Mouse (Mus musculus) midbrain, embryonic 12.5 days (tissue): ENCODE measurements around the gene Atxn1. TPM values are rescaled to one million over a fixed set of nuclear protein-coding genes. Genes with fewer than 3 reads are reported as not detected.

ENCODE experiments used
- ATAC-seq: fragments of 200-750 bp; cut with Nextera tagmentation; 2 replicates; pipeline ENCODE4 v1.8.0; 2017; ENCODE audit warnings: low read depth, moderate TSS enrichment, moderate library complexity; ENCODE audit not compliant: low FRiP score
- H3K27ac ChIP-seq: fragments of 300-500 bp; sonication (generic); replicated peaks from 2 replicates; pipeline ENCODE4 v1.5.1; 2016; ENCODE audit warnings: mild to moderate bottlenecking
- H3K27me3 ChIP-seq: fragments of 300-500 bp; sonication (generic); 2 replicates; pipeline ENCODE4 v1.6.1; 2016; ENCODE audit warnings: mild to moderate bottlenecking
- H3K36me3 ChIP-seq: fragments of 300-500 bp; sonication (generic); 2 replicates; pipeline ENCODE4 v1.6.1; 2016
- H3K4me1 ChIP-seq: fragments of 300-500 bp; sonication (generic); 2 replicates; pipeline ENCODE4 v1.6.1; 2016
- H3K4me2 ChIP-seq: fragments of 300-500 bp; sonication (generic); replicated peaks from 2 replicates; pipeline ENCODE4 v1.6.1; 2016; ENCODE audit warnings: mild to moderate bottlenecking, moderate library complexity
- H3K4me3 ChIP-seq: fragments of 300-500 bp; sonication (generic); 2 replicates; pipeline ENCODE4 v1.5.1; 2016; ENCODE audit warnings: mild to moderate bottlenecking
- H3K9ac ChIP-seq: fragments of 300-500 bp; sonication (generic); replicated peaks from 2 replicates; pipeline ENCODE4 v1.6.1; 2016; ENCODE audit warnings: mild to moderate bottlenecking, moderate library complexity
- H3K9me3 ChIP-seq: fragments of 300-500 bp; sonication (generic); 2 replicates; pipeline ENCODE4 v1.6.1; 2016; ENCODE audit warnings: mild to moderate bottlenecking
- WGBS: fragments of 180-500 bp; shearing (Covaris S2); methylation state at CpG from one replicate; pipeline ENCODE4 v1.1.7; 2016; 5-methylcytosine and 5-hydroxymethylcytosine counted together
- polyA plus RNA-seq: library from polyadenylated mRNA; unstranded; fragments of >200 nt; fragmentation: Nextera tagmentation; extraction: Ambion mirVana; gene quantifications from 2 replicates; pipeline ENCODE4 v1.2.1, GENCODE M21; 2016

Atxn1 gene
- polyA plus RNA-seq, 1 experiment from 2014 or later, result 4.2 TPM

- H3K27me3 ChIP-seq, result peaks cover 12% of the 10 kb centered on the region; the same call in 1 of the 2 replicates
- no peak overlapping the region for H3K4me3 ChIP-seq
- H3K4me2 ChIP-seq, result no peak overlapping the region
- no peak overlapping the region for H3K9ac ChIP-seq
- H3K36me3 ChIP-seq, result no peaks in the 10 kb centered on the region
- no peaks in the 10 kb centered on the region for H3K9me3 ChIP-seq
- H3K27ac ChIP-seq, result no peak overlapping the region
- 94% methylated on average over 15 of the region's 15 CpGs for WGBS
- peaks cover 24% of the 10 kb centered on the region for H3K4me1 ChIP-seq
- ATAC-seq, result no peak
Measured at GRCm38 (mm10) chr13:45802620-45803410, 162.0 kb downstream of the Atxn1 start.

GRCm38 (mm10) chr13:45798248-45798647 is 166.6 kb downstream of the Atxn1 start:
- Histone ChIP-seq H3K36me3 (no peaks in the 10 kb centered on the region), H3K9me3 (no peaks in the 10 kb centered on the region), H3K4me1 (no peaks in the 10 kb centered on the region), H3K4me3 (no peak overlapping the region), H3K9ac (no peak overlapping the region), H3K4me2 (no peak overlapping the region), H3K27me3 (no peaks in the 10 kb centered on the region), H3K27ac (no peak overlapping the region)
- no peak for ATAC-seq
- WGBS, result 93% methylated on average over 4 of the region's 4 CpGs

GRCm38 (mm10) chr13:45797696-45798095 is 167.1 kb downstream of the Atxn1 start:
- no peak overlapping the region for H3K4me3 ChIP-seq
- WGBS, result 84% methylated on average over 6 of the region's 6 CpGs
- no peak for ATAC-seq

GRCm38 (mm10) chr13:45796286-45796685 is 168.5 kb downstream of the Atxn1 start:
- Histone ChIP-seq H3K27me3 (no peaks in the 10 kb centered on the region), H3K36me3 (no peaks in the 10 kb centered on the region), H3K4me1 (no peaks in the 10 kb centered on the region), H3K9ac (no peak overlapping the region), H3K4me3 (no peak overlapping the region), H3K9me3 (no peaks in the 10 kb centered on the region), H3K4me2 (no peak overlapping the region), H3K27ac (no peak overlapping the region)
- 88% methylated on average over 6 of the region's 6 CpGs for WGBS
- no peak for ATAC-seq

More at GRCm38 (mm10) chr13:45797696-45798095, 167.1 kb downstream of the Atxn1 start:
- Histone ChIP-seq H3K9me3 (no peaks in the 10 kb centered on the region), H3K27me3 (no peaks in the 10 kb centered on the region), H3K4me2 (no peak overlapping the region), H3K27ac (no peak overlapping the region), H3K4me1 (no peaks in the 10 kb centered on the region), H3K36me3 (no peaks in the 10 kb centered on the region), H3K9ac (no peak overlapping the region)

- Histone ChIP-seq H3K4me2 (no peak overlapping the region), H3K27ac (no peak overlapping the region), H3K9ac (no peak overlapping the region), H3K36me3 (no peaks in the 10 kb centered on the region), H3K27me3 (no peaks in the 10 kb centered on the region), H3K9me3 (no peaks in the 10 kb centered on the region), H3K4me1 (no peaks in the 10 kb centered on the region), H3K4me3 (no peak overlapping the region)
- 75% methylated on average over 3 of the region's 3 CpGs for WGBS
- no peak for ATAC-seq
Measured at GRCm38 (mm10) chr13:45793796-45794195, 171.0 kb downstream of the Atxn1 start.

GRCm38 (mm10) chr13:45786409-45786808 is 178.4 kb downstream of the Atxn1 start:
- WGBS, result 88% methylated on average over 7 of the region's 7 CpGs

GRCm38 (mm10) chr13:45783681-45784080 is 181.1 kb downstream of the Atxn1 start:
- Histone ChIP-seq H3K36me3 (no peaks in the 10 kb centered on the region), H3K27me3 (no peaks in the 10 kb centered on the region), H3K27ac (no peak overlapping the region), H3K4me1 (no peaks in the 10 kb centered on the region; the same call in 1 of the 2 replicates), H3K9ac (no peak overlapping the region), H3K9me3 (no peaks in the 10 kb centered on the region), H3K4me3 (no peak overlapping the region), H3K4me2 (no peak overlapping the region)
- no peak for ATAC-seq
- WGBS, result 83% methylated on average over 10 of the region's 10 CpGs

More at GRCm38 (mm10) chr13:45786409-45786808, 178.4 kb downstream of the Atxn1 start:
- Histone ChIP-seq H3K27ac (no peak overlapping the region), H3K27me3 (no peaks in the 10 kb centered on the region), H3K36me3 (no peaks in the 10 kb centered on the region), H3K9me3 (no peaks in the 10 kb centered on the region), H3K4me3 (no peak overlapping the region), H3K4me2 (no peak overlapping the region), H3K9ac (no peak overlapping the region), H3K4me1 (no peaks in the 10 kb centered on the region; the same call in 1 of the 2 replicates)
- no peak for ATAC-seq

- H3K4me3 ChIP-seq, result no peak overlapping the region
- H3K9me3 ChIP-seq, result no peaks in the 10 kb centered on the region
- H3K36me3 ChIP-seq, result no peaks in the 10 kb centered on the region
- H3K27me3 ChIP-seq, result no peaks in the 10 kb centered on the region
- no peak overlapping the region for H3K27ac ChIP-seq
- no peak overlapping the region for H3K9ac ChIP-seq
- 92% methylated on average over 5 of the region's 5 CpGs for WGBS
- peaks cover 6% of the 10 kb centered on the region; the same call in 1 of the 2 replicates for H3K4me1 ChIP-seq
- no peak overlapping the region for H3K4me2 ChIP-seq
- no peak for ATAC-seq
Measured at GRCm38 (mm10) chr13:45778750-45779149, 186.1 kb downstream of the Atxn1 start.

GRCm38 (mm10) chr13:45778171-45778570 is 186.6 kb downstream of the Atxn1 start:
- Histone ChIP-seq H3K9ac (no peak overlapping the region), H3K4me2 (no peak overlapping the region), H3K9me3 (no peaks in the 10 kb centered on the region), H3K4me3 (no peak overlapping the region), H3K36me3 (no peaks in the 10 kb centered on the region), H3K27ac (no peak overlapping the region; the same call in 1 of the 2 replicates), H3K27me3 (no peaks in the 10 kb centered on the region), H3K4me1 (0 out of 2 replicates have a peak, but pooled peaks cover 6% of the 10 kb centered on the region)
- no peak for ATAC-seq
- 47% methylated on average over 9 of the region's 9 CpGs for WGBS

- Histone ChIP-seq H3K9me3 (no peaks in the 10 kb centered on the region), H3K9ac (no peak overlapping the region), H3K4me3 (no peak overlapping the region), H3K4me1 (0 out of 2 replicates have a peak, but pooled peaks cover 6% of the 10 kb centered on the region), H3K27me3 (no peaks in the 10 kb centered on the region), H3K36me3 (no peaks in the 10 kb centered on the region), H3K27ac (no peak overlapping the region), H3K4me2 (no peak overlapping the region)
- 96% methylated on average over 1 of the region's 1 CpGs for WGBS
- no peak for ATAC-seq
Measured at GRCm38 (mm10) chr13:45775516-45775915, 189.3 kb downstream of the Atxn1 start.

GRCm38 (mm10) chr13:45773381-45774168 is 191.2 kb downstream of the Atxn1 start:
- Histone ChIP-seq H3K27me3 (no peaks in the 10 kb centered on the region), H3K9ac (no peak overlapping the region), H3K4me1 (0 out of 2 replicates have a peak, but pooled peaks cover 6% of the 10 kb centered on the region), H3K4me2 (no peak overlapping the region), H3K9me3 (no peaks in the 10 kb centered on the region), H3K36me3 (no peaks in the 10 kb centered on the region), H3K27ac (no peak overlapping the region), H3K4me3 (no peak overlapping the region)
- WGBS, result 72% methylated on average over 21 of the region's 21 CpGs
- ATAC-seq, result no peak

- 92% methylated on average over 11 of the region's 11 CpGs for WGBS
- no peak overlapping the region for H3K9ac ChIP-seq
- no peak for ATAC-seq
- no peak overlapping the region for H3K27ac ChIP-seq
- no peaks in the 10 kb centered on the region for H3K36me3 ChIP-seq
- no peaks in the 10 kb centered on the region for H3K9me3 ChIP-seq
- H3K4me2 ChIP-seq, result no peak overlapping the region
- no peaks in the 10 kb centered on the region for H3K4me1 ChIP-seq
- no peak overlapping the region for H3K4me3 ChIP-seq
- H3K27me3 ChIP-seq, result no peaks in the 10 kb centered on the region
Measured at GRCm38 (mm10) chr13:45769757-45770156, 195.1 kb downstream of the Atxn1 start.
